Mouse (Mus musculus) kidney, embryonic 16.5 days (tissue): ENCODE results near the gene Wdr35. TPM values are rescaled to one million over a fixed set of nuclear protein-coding genes. Genes with fewer than 3 reads are reported as not detected.
"Not testable (repeated sequence)": the region's sequence is repeated elsewhere in the genome, so short reads cannot be mapped to it uniquely, and the experiment has no call there.

ENCODE experiments used
- ATAC-seq: fragments of 200-750 bp; cut with Nextera tagmentation; 2 replicates; pipeline ENCODE4 v1.8.0; 2017; ENCODE audit warnings: moderate TSS enrichment; ENCODE audit not compliant: low FRiP score, low TSS enrichment
- H3K27ac ChIP-seq: fragments of 300-500 bp; sonication (generic); 2 replicates; pipeline ENCODE4 v1.5.1; 2014; ENCODE audit warnings: low read length
- H3K27me3 ChIP-seq: fragments of 300-500 bp; sonication (generic); 2 replicates; pipeline ENCODE4 v1.6.1; 2014; ENCODE audit warnings: low read length, control low read depth, mixed read lengths; ENCODE audit not compliant: insufficient read depth
- H3K36me3 ChIP-seq: fragments of 300-500 bp; sonication (generic); 2 replicates; pipeline ENCODE4 v1.6.1; 2014; ENCODE audit warnings: low read length, control low read depth, mixed read lengths; ENCODE audit not compliant: insufficient read depth
- H3K4me1 ChIP-seq: fragments of 300-500 bp; sonication (generic); 2 replicates; pipeline ENCODE4 v1.6.1; 2014; ENCODE audit warnings: low read length, control low read depth, mixed read lengths; ENCODE audit not compliant: insufficient read depth
- H3K4me2 ChIP-seq: fragments of 300-500 bp; sonication (generic); replicated peaks from 2 replicates; pipeline ENCODE4 v1.6.1; 2014; ENCODE audit warnings: low read depth, low read length
- H3K4me3 ChIP-seq: fragments of 300-500 bp; sonication (generic); 2 replicates; pipeline ENCODE4 v1.5.1; 2014; ENCODE audit warnings: mild to moderate bottlenecking, low read length
- H3K9ac ChIP-seq: fragments of 300-500 bp; sonication (generic); replicated peaks from 2 replicates; pipeline ENCODE4 v1.6.1; 2014; ENCODE audit warnings: low read length
- H3K9me3 ChIP-seq: fragments of 300-500 bp; sonication (generic); 2 replicates; pipeline ENCODE4 v1.6.1; 2016; ENCODE audit warnings: low read length, control low read depth
- WGBS: fragments of 180-500 bp; shearing (Covaris S2); extraction: QIAGEN DNeasy Blood & Tissue Kit; methylation state at CpG from one replicate; pipeline ENCODE4 v1.1.7; 2014; 5-methylcytosine and 5-hydroxymethylcytosine counted together
- polyA plus RNA-seq: library from polyadenylated mRNA; unstranded; fragments of >200 nt; fragmentation: Nextera tagmentation; extraction: Ambion mirVana; gene quantifications from 2 replicates; pipeline ENCODE4 v1.2.1, GENCODE M21; 2015

Gene Wdr35
- polyA plus RNA-seq = 21.0 and 22.3 TPM in 2 replicates

DNA sequence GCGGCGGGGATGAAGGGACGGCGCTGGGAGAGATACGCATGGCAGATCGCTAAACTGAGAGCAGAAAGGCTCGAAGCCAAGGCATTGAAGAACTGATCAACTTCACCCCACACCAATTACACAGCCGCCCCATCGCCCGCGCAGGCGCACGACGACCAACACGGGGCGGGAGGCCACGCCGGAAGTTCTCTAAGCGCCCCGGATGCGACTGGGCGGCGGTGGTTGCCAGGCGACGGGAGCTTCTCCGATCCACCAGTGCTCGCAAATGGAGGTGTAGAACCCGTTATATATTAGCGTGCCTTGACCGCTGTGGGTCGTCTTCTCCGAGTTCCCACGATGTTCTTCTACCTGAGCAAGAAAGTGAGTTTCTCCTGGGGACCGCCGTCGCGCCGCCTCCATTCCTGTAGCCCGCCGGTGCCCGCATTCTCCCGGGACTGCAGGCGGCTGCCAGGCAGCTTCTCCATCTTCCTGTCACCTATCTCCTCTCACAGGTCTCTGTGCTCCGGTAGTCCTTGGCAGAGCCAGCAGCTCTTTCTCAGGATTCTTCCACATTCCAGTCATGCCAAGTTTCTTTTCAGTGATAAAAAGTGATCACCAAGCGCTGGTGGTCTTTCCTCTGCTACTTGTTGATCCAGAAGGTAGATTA lies at the start of gene Wdr35:
Gene Wdr35, plus strand, starts transcription at position 73 of the 646 bp plus-strand sequence.
- Histone ChIP-seq H3K4me1 (peaks cover 12% of the 10 kb centered on the region; the same call in 1 of the 2 replicates), H3K27me3 (no peaks in the 10 kb centered on the region), H3K27ac (no peak within 1 kb of the TSS), H3K9me3 (0 out of 2 replicates have a peak, but pooled peaks cover 2% of the 10 kb centered on the region), H3K9ac (peak within 1 kb of the TSS; percentile 70), H3K4me2 (peak within 1 kb of the TSS; percentile 64), H3K36me3 (peaks cover 7% of the 10 kb centered on the region; the same call in 1 of the 2 replicates), H3K4me3 (peak within 1 kb of the TSS; percentile 77)
- ATAC-seq = peak; percentile 89
- WGBS = under 1% methylated on average over 45 of the region's 45 CpGs

DNA sequence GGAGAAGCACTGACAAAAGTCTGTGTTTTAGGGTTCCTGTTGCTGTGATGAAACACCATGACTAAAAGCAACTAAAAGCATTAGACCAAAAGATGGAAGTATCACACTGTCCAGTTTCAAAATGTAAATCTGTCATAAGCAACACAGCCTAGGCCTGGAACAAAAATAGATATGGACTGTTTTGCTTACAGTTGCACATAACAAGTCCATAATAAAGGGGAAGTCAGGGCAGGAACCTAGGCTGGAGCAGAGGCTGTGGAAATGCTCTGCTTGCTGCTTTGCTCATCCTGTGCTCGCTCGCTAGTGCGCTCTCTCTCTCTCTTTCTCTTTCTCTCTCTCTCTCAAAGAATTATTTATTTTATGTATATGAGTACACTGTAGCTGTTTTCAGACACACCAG lies 46.0 kb upstream of the Wdr35 start:
- 0 out of 2 replicates have a peak, but pooled peaks cover 7% of the 10 kb centered on the region for H3K36me3 ChIP-seq
- H3K27me3 ChIP-seq = no peaks in the 10 kb centered on the region
- no peak overlapping the region for H3K4me2 ChIP-seq
- WGBS = 79% methylated on average over 3 of the region's 3 CpGs
- H3K27ac ChIP-seq = no peak overlapping the region
- H3K9me3 ChIP-seq = no peaks in the 10 kb centered on the region
- no peak overlapping the region for H3K9ac ChIP-seq
- H3K4me1 ChIP-seq = peaks cover 44% of the 10 kb centered on the region
- no peak overlapping the region for H3K4me3 ChIP-seq
- no peak for ATAC-seq

- Histone ChIP-seq H3K4me3 (no peak overlapping the region), H3K4me2 (no peak overlapping the region), H3K4me1 (peaks cover 37% of the 10 kb centered on the region), H3K27ac (no peak overlapping the region), H3K9ac (no peak overlapping the region), H3K36me3 (0 out of 2 replicates have a peak, but pooled peaks cover 7% of the 10 kb centered on the region), H3K9me3 (no peaks in the 10 kb centered on the region), H3K27me3 (no peaks in the 10 kb centered on the region)
- WGBS = 83% methylated on average over 4 of the region's 4 CpGs
- ATAC-seq = peak; percentile 23; the same call in 1 of the 2 replicates
These were observed 44.9 kb upstream of the Wdr35 start for GRCm38 (mm10) chr12:8928766-8929165.

DNA sequence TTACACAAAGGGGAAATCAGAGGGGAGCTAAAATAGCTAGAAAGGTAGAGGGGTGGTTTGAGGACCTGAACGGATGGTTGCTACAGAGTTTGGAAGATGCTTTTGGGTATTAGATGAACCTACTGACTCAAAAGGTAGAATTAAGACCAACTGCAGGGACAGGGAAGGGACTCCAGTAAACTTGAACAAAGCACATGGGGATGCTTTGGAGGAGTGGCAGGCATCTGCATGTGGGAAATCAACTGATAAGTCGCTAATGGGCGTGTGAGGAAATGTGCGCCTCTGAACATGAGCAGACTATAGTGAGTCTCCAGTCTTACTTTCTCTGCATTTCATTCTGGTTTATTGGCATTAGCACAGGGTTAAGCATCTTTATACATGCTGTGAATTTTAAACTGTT lies 42.6 kb upstream of the Wdr35 start:
- 75% methylated on average over 4 of the region's 4 CpGs for WGBS
- H3K4me3 ChIP-seq = no peak overlapping the region
- peaks cover 31% of the 10 kb centered on the region for H3K4me1 ChIP-seq
- no peak overlapping the region for H3K4me2 ChIP-seq
- no peak for ATAC-seq
- H3K9ac ChIP-seq = no peak overlapping the region
- H3K27me3 ChIP-seq = no peaks in the 10 kb centered on the region
- no peaks in the 10 kb centered on the region for H3K9me3 ChIP-seq
- peaks cover 23% of the 10 kb centered on the region for H3K36me3 ChIP-seq
- no peak overlapping the region for H3K27ac ChIP-seq

DNA sequence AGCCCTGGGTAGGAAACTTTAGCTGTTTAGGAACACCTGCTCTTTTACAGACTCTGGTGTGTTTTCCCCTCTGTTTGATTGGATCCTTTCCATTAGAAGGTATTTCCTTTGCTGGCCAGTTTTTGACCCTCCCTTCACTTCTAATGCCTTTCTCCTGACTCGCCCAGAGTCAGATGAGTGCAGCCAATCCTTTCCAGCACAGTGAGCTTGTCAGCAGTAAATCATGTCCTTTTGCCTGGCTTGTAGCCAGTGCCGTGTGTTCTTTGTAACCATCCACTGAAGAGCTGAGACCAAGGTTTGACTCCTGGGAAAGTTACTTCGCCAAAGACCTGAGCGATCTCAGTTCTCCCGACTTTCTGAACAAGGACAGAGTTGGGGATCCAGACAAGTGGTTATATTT lies 38.3 kb upstream of the Wdr35 start:
- 34% methylated on average over 5 of the region's 5 CpGs for WGBS
- Histone ChIP-seq H3K4me2 (no peak overlapping the region), H3K27ac (0 out of 2 replicates have a peak overlapping the region, but pooled peaks have one; percentile 40), H3K4me3 (no peak overlapping the region), H3K9ac (no peak overlapping the region), H3K36me3 (peaks cover 54% of the 10 kb centered on the region), H3K9me3 (no peaks in the 10 kb centered on the region), H3K4me1 (peaks cover 11% of the 10 kb centered on the region), H3K27me3 (no peaks in the 10 kb centered on the region)
- ATAC-seq = peak; percentile 89; the same call in 1 of the 2 replicates

GRCm38 (mm10) chr12:8936210-8936609 lies 37.5 kb upstream of the Wdr35 start:
- peaks cover 54% of the 10 kb centered on the region for H3K36me3 ChIP-seq
- ATAC-seq, H3K9ac ChIP-seq, H3K27me3 ChIP-seq, H3K4me3 ChIP-seq, H3K9me3 ChIP-seq, H3K4me1 ChIP-seq, H3K4me2 ChIP-seq, H3K27ac ChIP-seq: not testable (repeated sequence)
- WGBS = 71% methylated on average over 4 of the region's 4 CpGs

GRCm38 (mm10) chr12:8939490-8939889 lies 34.2 kb upstream of the Wdr35 start:
- Histone ChIP-seq H3K9ac (no peak overlapping the region), H3K4me1 (peaks cover 8% of the 10 kb centered on the region; the same call in 1 of the 2 replicates), H3K27ac (no peak overlapping the region), H3K4me3 (no peak overlapping the region), H3K9me3 (no peaks in the 10 kb centered on the region), H3K4me2 (no peak overlapping the region), H3K36me3 (peaks cover 50% of the 10 kb centered on the region), H3K27me3 (no peaks in the 10 kb centered on the region)
- 91% methylated on average over 4 of the region's 4 CpGs for WGBS
- ATAC-seq = no peak

DNA sequence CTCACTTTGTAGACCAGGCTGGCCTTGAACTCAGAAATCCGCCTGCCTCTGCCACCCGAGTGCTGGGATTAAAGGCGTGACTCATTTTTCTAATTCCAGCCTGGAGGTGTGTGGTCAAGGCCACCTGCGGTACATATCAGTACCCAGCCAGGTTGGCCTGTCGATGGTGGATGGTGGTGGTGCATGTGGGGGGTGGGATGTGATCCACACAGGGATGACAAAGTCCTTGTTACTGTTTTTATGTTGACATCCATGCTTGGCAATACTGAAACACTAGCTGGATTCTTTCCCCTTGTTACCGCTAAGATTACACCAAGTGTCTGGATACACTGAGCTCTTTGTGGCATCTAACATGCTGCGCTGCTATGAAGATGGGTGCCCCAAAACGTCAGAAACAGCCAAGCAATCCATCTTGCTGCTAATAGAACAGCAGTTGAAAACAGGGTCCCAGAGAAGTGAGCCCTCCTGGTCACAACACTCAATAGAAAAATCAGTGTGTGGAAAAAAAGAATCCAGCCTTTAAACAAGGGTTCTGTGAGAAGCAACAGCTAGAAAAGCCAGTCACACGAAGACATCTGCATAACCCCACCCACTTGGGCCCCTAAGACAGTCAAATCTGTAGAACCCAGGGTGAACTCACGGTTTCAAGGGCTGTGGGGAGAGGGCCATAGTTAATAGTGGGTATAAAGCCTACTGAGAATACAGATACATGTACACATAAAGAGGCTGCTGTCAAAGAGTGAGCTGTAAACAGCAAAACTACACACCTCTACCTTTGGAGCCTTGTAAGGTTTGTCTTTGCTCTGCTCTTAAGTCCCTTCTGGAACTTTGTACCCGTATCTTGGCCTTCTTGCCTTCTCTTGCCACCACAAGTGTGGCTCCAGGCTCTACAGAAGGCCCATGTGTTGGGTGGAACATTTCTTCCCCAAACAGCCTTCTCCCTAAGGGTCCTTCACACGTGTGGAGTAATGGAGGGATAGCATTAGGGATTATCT lies 33.4 kb upstream of the Wdr35 start:
- no peak overlapping the region for H3K4me3 ChIP-seq
- H3K9me3 ChIP-seq = no peaks in the 10 kb centered on the region
- H3K9ac ChIP-seq = no peak overlapping the region
- WGBS = 76% methylated on average over 12 of the region's 12 CpGs
- H3K4me1 ChIP-seq = peaks cover under 1% of the 10 kb centered on the region; the same call in 1 of the 2 replicates
- no peak overlapping the region for H3K4me2 ChIP-seq
- H3K27me3 ChIP-seq = no peaks in the 10 kb centered on the region
- H3K36me3 ChIP-seq = peaks cover 42% of the 10 kb centered on the region
- ATAC-seq = 0 out of 2 replicates have a peak, but pooled peaks have one; percentile 35
- H3K27ac ChIP-seq = no peak overlapping the region

GRCm38 (mm10) chr12:8941131-8941615 lies 32.5 kb upstream of the Wdr35 start:
- peaks cover 34% of the 10 kb centered on the region for H3K36me3 ChIP-seq
- 63% methylated on average over 4 of the region's 4 CpGs for WGBS
- H3K4me3 ChIP-seq = no peak overlapping the region

More at GRCm38 (mm10) chr12:8941131-8941615, 32.5 kb upstream of the Wdr35 start:
- Histone ChIP-seq H3K4me1 (no peaks in the 10 kb centered on the region), H3K4me2 (no peak overlapping the region), H3K9me3 (no peaks in the 10 kb centered on the region), H3K27ac (no peak overlapping the region), H3K9ac (no peak overlapping the region), H3K27me3 (no peaks in the 10 kb centered on the region)
- no peak for ATAC-seq
